Mouse (Mus musculus) limb, embryonic 10.5 days (tissue): ENCODE data around the gene Tbcel. TPM values are rescaled to one million over a fixed set of nuclear protein-coding genes. Genes with fewer than 3 reads are reported as not detected.
A peak's percentile ranks its signal among the peaks of the same experiment; 100 is the strongest.

Source experiments
- DNase-seq: peaks from one replicate; pipeline ENCODE4 v3.0.0-alpha.2; 2017; ENCODE audit warnings: low spot score
- H3K27ac ChIP-seq: fragments of 300-500 bp; sonication (generic); 2 replicates; pipeline ENCODE4 v1.5.1; 2016; ENCODE audit warnings: mild to moderate bottlenecking
- H3K27me3 ChIP-seq: fragments of 300-500 bp; sonication (generic); 2 replicates; pipeline ENCODE4 v1.6.1; 2016; ENCODE audit warnings: low read depth, mild to moderate bottlenecking; ENCODE audit not compliant: poor library complexity, severe bottlenecking
- H3K36me3 ChIP-seq: fragments of 300-500 bp; sonication (generic); 2 replicates; pipeline ENCODE4 v1.6.1; 2016; ENCODE audit warnings: mild to moderate bottlenecking, moderate library complexity
- H3K4me1 ChIP-seq: fragments of 300-500 bp; sonication (generic); 2 replicates; pipeline ENCODE4 v1.6.1; 2016
- H3K4me3 ChIP-seq: fragments of 300-500 bp; sonication (generic); 2 replicates; pipeline ENCODE4 v1.5.1; 2016; ENCODE audit warnings: mild to moderate bottlenecking, moderate library complexity
- H3K9me3 ChIP-seq: fragments of 300-500 bp; sonication (generic); replicated peaks from 2 replicates; pipeline ENCODE4 v1.6.1; 2016; ENCODE audit warnings: mild to moderate bottlenecking
- WGBS: fragments of 180-500 bp; shearing (Covaris S2); methylation state at CpG from one replicate; pipeline ENCODE4 v1.1.7; 2016; 5-methylcytosine and 5-hydroxymethylcytosine counted together
- polyA plus RNA-seq: library from polyadenylated mRNA; unstranded; fragments of >200 nt; fragmentation: Nextera tagmentation; extraction: Ambion mirVana; gene quantifications from 2 replicates; pipeline ENCODE4 v1.2.1, GENCODE M21; 2016

Tbcel gene
- polyA plus RNA-seq, 1 experiment from 2014 or later: 4.0 TPM

- 88% methylated on average over 8 of the region's 8 CpGs for WGBS
- no peaks in the 10 kb centered on the region for H3K9me3 ChIP-seq
- DNase-seq: no peak
These were observed 33.4 kb downstream of the Tbcel start for GRCm38 (mm10) chr9:42474244-42474643.

GRCm38 (mm10) chr9:42471921-42472747 lies 35.5 kb downstream of the Tbcel start:
- DNase-seq: peak; percentile 95
- WGBS: 7% methylated on average over 49 of the region's 49 CpGs
- H3K36me3 ChIP-seq: peaks cover 4% of the 10 kb centered on the region; the same call in 1 of the 2 replicates
- H3K27ac ChIP-seq: peak overlapping the region; percentile 89
- H3K4me3 ChIP-seq: peak overlapping the region; percentile 93
- peaks cover 11% of the 10 kb centered on the region for H3K4me1 ChIP-seq
- H3K9me3 ChIP-seq: no peaks in the 10 kb centered on the region
- no peaks in the 10 kb centered on the region for H3K27me3 ChIP-seq

More at GRCm38 (mm10) chr9:42474244-42474643, 33.4 kb downstream of the Tbcel start:
- peaks cover 11% of the 10 kb centered on the region for H3K4me1 ChIP-seq
- no peaks in the 10 kb centered on the region for H3K27me3 ChIP-seq
- no peak overlapping the region for H3K4me3 ChIP-seq
- H3K27ac ChIP-seq: no peak overlapping the region
- peaks cover 4% of the 10 kb centered on the region; the same call in 1 of the 2 replicates for H3K36me3 ChIP-seq

- H3K36me3 ChIP-seq: peaks cover 8% of the 10 kb centered on the region; the same call in 1 of the 2 replicates
- no peaks in the 10 kb centered on the region for H3K9me3 ChIP-seq
- H3K4me3 ChIP-seq: peak overlapping the region; percentile 93
- H3K4me1 ChIP-seq: peaks cover 11% of the 10 kb centered on the region
- H3K27ac ChIP-seq: no peak overlapping the region
- no peak for DNase-seq
- H3K27me3 ChIP-seq: no peaks in the 10 kb centered on the region
- 50% methylated on average over 4 of the region's 4 CpGs for WGBS
These were observed 36.4 kb downstream of the Tbcel start for GRCm38 (mm10) chr9:42471214-42471613.

DNA sequence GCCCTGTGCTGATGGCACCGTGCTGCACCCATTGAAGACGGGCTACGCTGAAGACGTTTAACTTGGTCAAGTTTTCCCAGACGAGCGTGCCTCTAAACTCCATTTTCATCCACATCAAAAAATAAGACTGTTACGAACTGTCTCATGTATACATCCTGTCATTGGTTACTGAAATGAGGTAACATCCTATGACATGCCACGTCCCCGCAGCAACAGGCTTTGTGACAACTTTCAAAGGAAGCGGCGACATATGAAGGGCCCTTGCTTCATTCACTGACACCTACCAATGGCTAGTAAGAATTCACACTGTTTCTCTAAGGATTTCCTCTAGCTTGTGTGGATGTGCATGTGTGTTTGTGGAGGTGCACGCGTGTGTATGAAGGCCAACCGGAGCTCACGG lies 38.3 kb downstream of the Tbcel start:
- Histone ChIP-seq H3K27me3 (no peaks in the 10 kb centered on the region), H3K9me3 (no peaks in the 10 kb centered on the region), H3K27ac (no peak overlapping the region), H3K4me3 (no peak overlapping the region), H3K4me1 (peaks cover 11% of the 10 kb centered on the region), H3K36me3 (peaks cover 8% of the 10 kb centered on the region; the same call in 1 of the 2 replicates)
- DNase-seq: no peak
- 95% methylated on average over 15 of the region's 15 CpGs for WGBS

DNA sequence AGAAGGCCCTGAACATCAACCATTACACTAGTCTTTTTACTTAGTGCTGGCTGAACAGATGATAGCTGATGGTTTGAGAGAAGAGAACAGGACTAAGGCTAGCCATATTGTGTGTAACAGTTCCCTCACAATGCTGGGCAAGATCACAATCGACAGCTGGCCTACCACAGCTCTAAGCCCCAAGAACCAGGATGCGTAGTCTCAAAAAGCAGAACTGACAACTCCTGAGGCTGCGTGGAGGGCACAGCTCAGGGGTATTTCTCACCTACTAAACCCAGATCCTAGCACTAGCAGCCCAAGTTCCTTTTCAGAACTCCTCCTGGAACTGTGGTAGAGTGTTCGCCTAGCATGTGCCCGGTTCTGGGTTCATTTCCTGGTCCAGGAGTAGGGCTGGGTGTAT lies 39.2 kb downstream of the Tbcel start:
- WGBS: 93% methylated on average over 5 of the region's 5 CpGs
- DNase-seq: no peak
- Histone ChIP-seq H3K4me1 (peaks cover 14% of the 10 kb centered on the region), H3K27me3 (no peaks in the 10 kb centered on the region), H3K4me3 (no peak overlapping the region), H3K36me3 (peaks cover 8% of the 10 kb centered on the region; the same call in 1 of the 2 replicates), H3K9me3 (no peaks in the 10 kb centered on the region), H3K27ac (no peak overlapping the region)

DNA sequence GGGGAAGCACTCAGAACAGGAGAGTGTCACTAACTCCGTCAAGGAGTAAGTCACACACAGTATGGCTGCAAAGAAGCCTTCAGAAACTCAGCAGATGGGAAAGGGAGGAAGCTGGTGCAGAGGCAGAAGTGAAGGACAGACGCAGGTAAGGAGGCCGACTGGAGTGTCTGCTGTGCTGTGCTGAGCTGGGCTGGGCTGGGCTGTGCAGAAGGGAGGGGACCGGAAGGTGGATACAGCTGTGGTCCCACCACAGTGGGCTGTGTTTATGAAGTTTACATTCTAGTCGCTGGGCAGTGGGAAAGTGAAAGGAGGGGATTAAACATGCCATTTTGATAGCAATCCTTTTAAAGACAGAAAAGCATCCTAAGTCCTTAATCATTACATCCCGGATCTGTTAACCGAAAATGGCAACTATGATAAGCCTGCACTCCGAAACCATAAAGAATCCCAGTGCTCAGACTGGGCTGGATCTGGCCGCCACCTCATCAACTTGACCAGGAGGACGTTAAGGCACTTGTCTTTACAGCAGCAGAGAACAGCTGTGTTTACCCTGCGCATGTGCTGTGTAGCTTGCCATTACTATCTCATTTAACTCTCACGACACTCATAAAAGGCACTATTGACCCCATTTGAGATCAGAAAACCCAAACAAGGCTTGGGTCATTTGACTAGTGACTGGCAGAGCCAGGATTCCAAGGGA lies 40.3 kb downstream of the Tbcel start:
- DNase-seq: no peak
- Histone ChIP-seq H3K4me1 (peaks cover 15% of the 10 kb centered on the region), H3K27ac (no peak overlapping the region), H3K4me3 (no peak overlapping the region), H3K27me3 (no peaks in the 10 kb centered on the region), H3K36me3 (peaks cover 8% of the 10 kb centered on the region; the same call in 1 of the 2 replicates), H3K9me3 (no peaks in the 10 kb centered on the region)
- 63% methylated on average over 12 of the region's 12 CpGs for WGBS

- H3K36me3 ChIP-seq: peaks cover 8% of the 10 kb centered on the region; the same call in 1 of the 2 replicates
- no peaks in the 10 kb centered on the region for H3K9me3 ChIP-seq
- peaks cover 16% of the 10 kb centered on the region for H3K4me1 ChIP-seq
- H3K27ac ChIP-seq: no peak overlapping the region
- WGBS: 69% methylated on average over 5 of the region's 5 CpGs
- H3K27me3 ChIP-seq: no peaks in the 10 kb centered on the region
- no peak overlapping the region for H3K4me3 ChIP-seq
- no peak for DNase-seq
These were observed 41.9 kb downstream of the Tbcel start for GRCm38 (mm10) chr9:42465661-42466091.

GRCm38 (mm10) chr9:42464181-42464580 lies 43.4 kb downstream of the Tbcel start:
- 92% methylated on average over 9 of the region's 9 CpGs for WGBS
- Histone ChIP-seq H3K4me1 (peaks cover 18% of the 10 kb centered on the region), H3K27ac (no peak overlapping the region), H3K9me3 (no peaks in the 10 kb centered on the region), H3K27me3 (no peaks in the 10 kb centered on the region), H3K36me3 (0 out of 2 replicates have a peak, but pooled peaks cover 4% of the 10 kb centered on the region), H3K4me3 (no peak overlapping the region)
- DNase-seq: no peak

DNA sequence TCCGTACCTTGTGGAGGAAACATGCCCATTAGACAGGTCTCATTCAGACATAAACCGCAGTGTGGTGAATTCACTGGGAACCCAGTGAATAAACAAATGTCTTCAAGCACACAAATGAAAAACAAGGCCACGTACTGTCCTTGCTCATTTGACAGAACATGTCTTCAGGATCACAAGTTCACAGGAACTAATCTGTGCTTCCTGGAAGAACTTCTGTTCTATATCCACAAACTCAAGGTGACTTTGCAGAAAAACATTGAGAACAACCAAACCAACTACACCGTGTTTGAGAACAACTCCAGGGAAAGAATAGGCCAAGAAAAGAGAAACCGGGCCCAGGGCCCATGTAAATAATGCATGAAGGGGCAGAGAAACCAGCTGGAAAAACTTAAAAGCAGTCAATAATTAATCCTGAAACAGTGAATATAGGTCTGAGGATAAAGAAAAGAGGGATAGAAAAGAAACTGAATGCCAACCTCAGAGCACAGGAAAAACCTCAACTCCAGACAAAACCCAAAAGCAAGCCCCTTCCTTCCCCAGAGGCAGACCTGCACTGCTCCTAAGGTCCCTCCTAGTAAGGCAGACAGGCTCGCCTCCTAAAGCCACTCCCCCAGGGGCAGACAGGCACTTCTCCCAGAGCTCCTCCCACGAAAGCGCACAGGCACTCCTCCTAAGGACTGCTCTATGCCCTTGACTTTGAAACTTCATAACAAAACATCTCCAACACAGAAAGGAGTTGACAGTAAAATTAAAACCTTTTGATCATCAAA lies 44.2 kb downstream of the Tbcel start:
- no peak for DNase-seq
- Histone ChIP-seq H3K9me3 (no peaks in the 10 kb centered on the region), H3K4me3 (no peak overlapping the region), H3K27me3 (no peaks in the 10 kb centered on the region), H3K4me1 (peaks cover 25% of the 10 kb centered on the region), H3K27ac (no peak overlapping the region), H3K36me3 (0 out of 2 replicates have a peak, but pooled peaks cover 4% of the 10 kb centered on the region)
- 64% methylated on average over 8 of the region's 8 CpGs for WGBS

DNA sequence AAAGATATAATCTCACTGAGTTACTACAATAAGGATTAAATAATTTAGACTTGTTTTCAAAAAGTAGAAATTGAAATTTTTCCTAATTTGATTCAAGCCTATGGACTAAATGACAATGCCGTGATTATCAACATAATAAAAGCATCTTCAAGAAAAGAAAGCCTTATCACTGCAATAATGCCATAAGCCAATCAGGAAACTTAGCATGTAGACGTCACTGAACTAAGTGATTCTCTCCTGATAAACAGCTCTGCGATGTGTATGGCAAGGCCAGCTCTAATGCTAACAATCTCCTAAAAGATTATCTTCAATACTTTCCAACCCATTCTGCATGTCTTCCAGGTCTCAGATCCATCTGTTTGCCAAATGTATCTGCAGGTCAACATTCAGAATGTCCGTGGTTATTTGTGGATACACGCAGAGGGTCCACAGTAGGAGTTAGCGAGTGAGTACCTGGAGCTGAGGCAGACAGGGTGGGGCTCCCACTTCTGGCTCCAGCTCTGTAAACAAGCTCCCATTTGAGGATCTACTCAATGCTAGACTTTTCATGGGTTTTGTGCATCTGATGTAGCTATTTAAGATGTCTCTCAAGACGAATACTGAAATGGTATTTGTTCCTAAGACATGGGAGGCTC lies 44.9 kb downstream of the Tbcel start:
- Histone ChIP-seq H3K27ac (no peak overlapping the region), H3K4me1 (peaks cover 25% of the 10 kb centered on the region), H3K27me3 (no peaks in the 10 kb centered on the region), H3K36me3 (peaks cover 4% of the 10 kb centered on the region; the same call in 1 of the 2 replicates), H3K9me3 (no peaks in the 10 kb centered on the region), H3K4me3 (no peak overlapping the region)
- no peak for DNase-seq
- 90% methylated on average over 7 of the region's 7 CpGs for WGBS

GRCm38 (mm10) chr9:42461390-42462108 lies 46.1 kb downstream of the Tbcel start:
- Histone ChIP-seq H3K4me3 (no peak overlapping the region), H3K9me3 (no peaks in the 10 kb centered on the region), H3K36me3 (no peaks in the 10 kb centered on the region; the same call in 1 of the 2 replicates), H3K27ac (peak overlapping the region; percentile 7), H3K4me1 (peaks cover 28% of the 10 kb centered on the region), H3K27me3 (no peaks in the 10 kb centered on the region)
- 56% methylated on average over 11 of the region's 11 CpGs for WGBS
- DNase-seq: no peak
